Mouse (Mus musculus) right cerebral cortex, postnatal 10 days (tissue): ENCODE results near the gene 1700113H08Rik.

Experiments
- DNase-seq, 2 experiments: peaks; one replicate each; pipeline ENCODE4 v3.0.0; 2021; ENCODE audit warnings: low spot score in 2 of 2

Gene 1700113H08Rik

DNA sequence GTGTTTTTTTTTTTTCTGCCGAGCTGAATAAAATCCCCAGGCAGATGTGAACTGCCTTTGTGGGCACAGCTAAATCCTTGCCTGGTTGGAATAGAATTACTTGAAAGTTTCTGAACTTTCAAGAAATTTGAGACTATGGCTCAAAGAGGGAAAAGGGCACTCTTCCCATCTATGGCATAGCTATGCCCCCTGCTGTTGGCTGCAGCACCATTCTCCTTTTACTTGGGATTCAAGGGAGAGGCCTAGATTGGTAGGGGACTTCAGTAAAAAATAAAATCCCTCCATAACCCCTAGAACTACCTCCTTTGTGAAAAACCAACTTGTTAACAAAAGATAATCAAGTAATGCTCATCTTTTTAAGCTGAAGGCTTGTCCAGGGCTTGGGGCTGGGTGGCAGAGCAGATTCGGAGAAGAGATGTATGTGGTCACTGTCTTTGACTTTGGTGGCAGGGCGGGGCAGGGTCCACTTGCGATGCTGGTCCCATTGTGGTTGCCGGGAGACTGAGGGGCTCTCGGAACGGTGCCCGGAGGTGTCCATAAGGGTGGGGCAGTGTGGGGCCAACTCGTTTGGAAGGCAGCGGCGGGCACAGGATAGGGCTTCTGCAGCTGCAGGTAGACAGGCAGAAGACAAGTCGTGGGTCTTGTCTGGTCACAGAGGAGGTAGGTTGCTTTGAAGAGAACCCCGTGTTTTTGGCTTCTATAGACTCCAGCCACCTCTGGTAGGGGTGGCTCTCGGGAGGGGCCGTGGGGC is at the start of gene 1700113H08Rik:
TSS of gene 1700113H08Rik (plus strand) at position 546 of the 751 bp plus-strand sequence.
- DNase-seq = peak; percentile 41 to 45

- no peak for DNase-seq
Observed at GRCm38 (mm10) chr10:87008215-87008499, 49.7 kb upstream of the 1700113H08Rik start.

DNA sequence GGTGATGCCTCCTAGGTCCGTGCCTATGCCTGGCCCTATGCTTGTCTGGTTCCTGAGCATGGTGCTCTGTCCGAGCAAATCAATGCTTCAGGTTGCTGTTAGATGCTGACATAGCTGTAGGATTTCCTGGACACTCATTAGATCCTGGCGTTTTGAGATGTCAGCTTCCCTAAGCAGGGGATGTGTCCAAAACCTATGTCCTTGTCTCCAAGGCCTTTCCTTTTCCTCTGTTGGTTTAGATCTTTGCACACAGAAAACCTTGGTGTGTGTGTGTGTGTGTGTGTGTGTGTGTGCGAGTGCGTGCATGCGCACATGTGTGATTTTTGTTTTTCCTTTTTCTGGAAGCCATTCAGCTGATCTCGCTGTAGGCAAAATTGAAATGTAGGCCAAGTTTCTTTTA is 45.8 kb upstream of the 1700113H08Rik start:
- DNase-seq = no peak

GRCm38 (mm10) chr10:87014391-87014965 is 43.4 kb upstream of the 1700113H08Rik start:
- no peak for DNase-seq

DNA sequence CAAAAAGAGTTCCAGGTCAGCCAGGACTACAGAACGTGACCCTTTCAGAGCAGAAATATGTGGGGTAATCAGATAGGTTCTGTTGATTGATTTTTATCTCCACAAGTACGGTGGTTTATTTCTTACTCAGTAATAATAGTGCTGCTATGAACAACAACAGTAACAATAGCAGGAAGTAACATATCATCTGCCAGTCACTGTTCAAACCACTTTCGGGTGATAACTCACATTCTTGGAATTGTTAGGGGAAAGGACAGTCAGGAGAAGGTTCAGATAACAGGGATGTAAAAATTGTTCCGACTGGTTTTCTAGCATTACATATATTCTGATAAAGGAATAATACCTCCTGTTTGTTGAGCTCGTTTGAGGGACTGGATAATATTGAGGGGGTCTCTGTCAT is 42.4 kb upstream of the 1700113H08Rik start:
- no peak for DNase-seq

- no peak for DNase-seq
Observed at GRCm38 (mm10) chr10:87016151-87016692, 41.6 kb upstream of the 1700113H08Rik start.

- no peak for DNase-seq
Observed at GRCm38 (mm10) chr10:87018876-87019275, 39.0 kb upstream of the 1700113H08Rik start.

DNA sequence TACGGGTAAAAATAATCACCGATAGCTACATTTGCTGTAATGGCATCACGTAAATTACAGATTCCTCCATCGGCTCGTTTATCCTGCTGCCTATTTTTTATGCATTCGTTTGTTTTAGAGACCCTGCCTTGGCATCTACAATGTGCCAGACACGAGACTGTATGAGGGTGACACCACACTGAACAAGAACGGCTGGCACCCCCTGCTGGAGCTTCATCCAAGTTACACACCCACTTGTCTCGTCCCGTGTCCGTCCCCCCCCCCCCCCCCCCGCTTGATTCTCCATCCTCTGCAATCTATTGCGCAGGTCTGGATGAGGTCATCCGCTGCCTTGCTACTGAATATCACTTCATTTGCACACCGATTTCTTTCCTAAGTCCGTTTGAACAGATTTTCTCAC is 37.1 kb upstream of the 1700113H08Rik start:
- DNase-seq = peak; percentile 57 to 72

- DNase-seq = peak; percentile 86 to 93
Observed at GRCm38 (mm10) chr10:87024884-87025283, 33.0 kb upstream of the 1700113H08Rik start.

GRCm38 (mm10) chr10:87032768-87033167 is 25.1 kb upstream of the 1700113H08Rik start:
- no peak for DNase-seq

- DNase-seq = no peak
Observed at GRCm38 (mm10) chr10:87035866-87036265, 22.0 kb upstream of the 1700113H08Rik start.

- DNase-seq = no peak
Observed at GRCm38 (mm10) chr10:87036271-87036703, 21.6 kb upstream of the 1700113H08Rik start.

GRCm38 (mm10) chr10:87037062-87037461 is 20.8 kb upstream of the 1700113H08Rik start:
- no peak for DNase-seq

- DNase-seq = no peak
Observed at GRCm38 (mm10) chr10:87039340-87039739, 18.5 kb upstream of the 1700113H08Rik start.

- no peak for DNase-seq
Observed at GRCm38 (mm10) chr10:87039800-87040199, 18.0 kb upstream of the 1700113H08Rik start.

- no peak for DNase-seq
Observed at GRCm38 (mm10) chr10:87041265-87041664, 16.6 kb upstream of the 1700113H08Rik start.

DNA sequence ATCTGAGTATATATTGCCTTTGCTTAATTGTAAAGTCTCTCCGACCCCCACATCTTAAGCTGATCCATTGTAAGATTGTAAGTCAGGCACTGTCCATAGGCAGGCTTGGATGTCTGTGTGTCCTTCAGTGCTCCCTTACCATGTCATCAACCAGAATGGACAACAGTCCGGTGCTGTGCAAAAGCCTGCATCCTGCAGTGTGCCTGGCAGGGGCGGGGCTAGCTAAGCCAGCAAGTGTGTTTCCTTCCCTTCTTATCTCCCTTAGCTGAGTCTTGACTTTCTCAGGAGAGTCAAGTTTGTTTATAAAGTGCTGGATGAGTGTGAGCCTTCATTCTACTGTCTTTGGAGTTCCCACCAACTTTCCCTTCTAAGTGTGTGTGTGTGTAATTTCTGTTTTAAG is 12.6 kb upstream of the 1700113H08Rik start:
- DNase-seq = no peak

GRCm38 (mm10) chr10:87046469-87046868 is 11.4 kb upstream of the 1700113H08Rik start:
- DNase-seq = no peak

DNA sequence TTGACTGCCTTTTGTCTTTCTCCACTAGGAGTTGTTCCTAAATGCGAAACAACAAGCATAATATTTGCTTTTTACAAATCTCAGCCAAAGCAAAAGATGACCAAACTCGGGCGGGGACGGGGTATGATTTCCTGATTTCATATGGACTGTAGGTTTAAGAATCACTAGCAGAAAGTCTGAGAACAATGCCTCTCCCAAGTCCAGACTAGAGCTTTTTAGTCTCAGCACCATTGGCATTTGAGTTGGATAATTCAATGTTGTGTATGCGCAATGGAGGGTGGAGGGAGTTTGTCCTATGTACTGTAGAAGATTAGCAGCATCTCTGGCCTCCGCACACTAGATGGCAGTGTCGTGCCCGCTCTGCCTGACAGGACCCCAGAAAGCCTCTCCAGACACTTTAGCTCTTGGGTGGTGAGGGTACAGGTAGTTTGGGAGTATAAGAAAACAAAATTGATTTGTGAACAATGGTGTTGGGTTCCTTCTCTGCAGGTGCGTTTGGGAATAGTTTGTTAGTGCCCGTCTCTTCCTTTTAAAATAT is 10.8 kb upstream of the 1700113H08Rik start:
- DNase-seq = no peak

- no peak for DNase-seq
Observed at GRCm38 (mm10) chr10:87049179-87049578, 8.7 kb upstream of the 1700113H08Rik start.

DNA sequence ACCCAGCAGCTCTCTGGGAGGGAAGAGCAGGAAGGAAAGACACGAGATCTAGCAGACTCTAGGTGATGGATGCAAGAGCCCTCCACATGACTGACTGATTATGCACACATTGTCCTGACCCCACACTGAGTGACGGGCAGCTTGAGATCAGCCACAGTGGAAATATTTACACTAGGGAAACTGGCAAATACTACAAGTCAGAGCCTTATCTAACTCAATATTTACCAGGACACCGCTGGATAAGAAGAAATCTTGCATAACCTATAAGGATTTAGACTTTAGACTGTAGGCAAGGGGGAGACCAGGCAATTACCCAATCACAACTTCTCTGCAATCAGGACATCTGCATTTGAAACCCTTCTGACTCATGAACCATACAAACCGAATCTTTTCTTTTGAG is 6.1 kb upstream of the 1700113H08Rik start:
- DNase-seq = no peak

- peak; percentile 85 to 89 for DNase-seq
Observed at GRCm38 (mm10) chr10:87058251-87058925, 543 bp downstream of the 1700113H08Rik start.
